Mouse (Mus musculus) ES-E14 (cell line): ENCODE results near the gene Fasl. TPM values are rescaled to one million over a fixed set of nuclear protein-coding genes. Genes with fewer than 3 reads are reported as not detected.

Experiments
- DNase-seq: peaks from one replicate; pipeline ENCODE4 v3.0.0-alpha.2; 2013; ENCODE audit warnings: low read depth, low spot score
- H3K27ac ChIP-seq: 2 replicates; pipeline ENCODE4 v1.5.1; 2012; ENCODE audit warnings: low read depth, mild to moderate bottlenecking, low read length, moderate library complexity, mixed read lengths; ENCODE audit not compliant: poor library complexity, insufficient read depth, severe bottlenecking
- H3K36me3 ChIP-seq: 2 replicates; pipeline ENCODE4 v1.6.1; 2012; ENCODE audit warnings: mild to moderate bottlenecking, low read length, moderate library complexity, mixed read lengths; ENCODE audit not compliant: control insufficient read depth, poor library complexity, insufficient read depth, severe bottlenecking
- H3K4me1 ChIP-seq, 2 experiments: fragments of 150-350 bp in 1 of 2; sonication (generic) in 1 of 2; 2 replicates each; pipeline ENCODE4 v1.6.1; 2012; ENCODE audit warnings: low read length in 2 of 2, mild to moderate bottlenecking in 1 of 2, mixed read lengths in 1 of 2; ENCODE audit not compliant: control insufficient read depth in 2 of 2, insufficient read depth in 2 of 2, poor library complexity in 1 of 2
- H3K4me3 ChIP-seq, 2 experiments: fragments of 150-350 bp in 1 of 2; sonication (generic) in 1 of 2; 2 replicates each; pipeline ENCODE4 v1.5.1; 2012; ENCODE audit warnings: low read length in 2 of 2, low read depth in 1 of 2, mild to moderate bottlenecking in 1 of 2, mixed read lengths in 1 of 2; ENCODE audit not compliant: insufficient read depth in 1 of 2, poor library complexity in 1 of 2, severe bottlenecking in 1 of 2
- H3K9ac ChIP-seq: 2 replicates; pipeline ENCODE4 v1.6.1; 2012; ENCODE audit warnings: low read depth, mild to moderate bottlenecking, low read length, mixed read lengths; ENCODE audit not compliant: poor library complexity, insufficient read depth, severe bottlenecking
- H3K9me3 ChIP-seq: fragments of 150-350 bp; sonication (generic); 2 replicates; pipeline ENCODE4 v1.6.1; 2012; ENCODE audit warnings: low read depth, mild to moderate bottlenecking, low read length; ENCODE audit not compliant: control insufficient read depth, insufficient read depth
- CHD2 ChIP-seq: IDR thresholded peaks from 2 replicates; pipeline ENCODE4 v1.6.1; 2014; ENCODE audit warnings: mild to moderate bottlenecking, low read depth, low read length, inconsistent platforms
- HCFC1 ChIP-seq: IDR thresholded peaks from 2 replicates; pipeline ENCODE4 v1.6.1; 2012; ENCODE audit warnings: low read length, inconsistent platforms, borderline replicate concordance; ENCODE audit not compliant: insufficient read depth
- MAFK ChIP-seq: IDR thresholded peaks from 2 replicates; pipeline ENCODE4 v1.6.1; 2014; ENCODE audit warnings: mild to moderate bottlenecking, low read depth, low read length, inconsistent platforms; ENCODE audit not compliant: insufficient read depth
- ZC3H11A ChIP-seq: IDR thresholded peaks from 2 replicates; pipeline ENCODE4 v1.6.1; 2012; ENCODE audit warnings: low read depth, mild to moderate bottlenecking, inconsistent platforms, low read length, borderline replicate concordance
- ZNF384 ChIP-seq: IDR thresholded peaks from 2 replicates; pipeline ENCODE4 v1.6.1; 2012; ENCODE audit warnings: low read depth, low read length, inconsistent platforms
- in situ Hi-C, 2 experiments: fragments of 600-800 bp; cut with MboI; formaldehyde crosslinking; loops; one replicate each; pipeline ENCODE4 v1.15.1; 2025; ENCODE audit warnings: low sequenced_read_pairs in 2 of 2, inconsistent platforms in 1 of 2; ENCODE audit not compliant: unreplicated experiment in 2 of 2
- total RNA-seq: library from RNA; depleted of rRNA; stranded (reverse); fragments of 300-350 nt; gene quantifications from 2 replicates; pipeline ENCODE4 v1.2.3, GENCODE M21; 2012; rRNA removed

The Fasl gene
- total RNA-seq = 0.22 and 0.26 TPM in 2 replicates

GRCm38 (mm10) chr1:161788339-161788738 lies at the start of gene Fasl:
Gene Fasl, minus strand, starts transcription at chr1:161788495.
- TF ChIP-seq MAFK (no peak), ZNF384 (no peak), ZC3H11A (no peak), CHD2 (no peak), HCFC1 (no peak)
- no peak within 1 kb of the TSS for H3K9ac ChIP-seq
- H3K9me3 ChIP-seq = no peaks in the 10 kb centered on the region
- no peaks in the 10 kb centered on the region for H3K36me3 ChIP-seq
- 0 out of 4 replicates have a peak, but pooled peaks cover 0 to 1% of the 10 kb centered on the region in 2 experiments for H3K4me1 ChIP-seq
- no peak within 1 kb of the TSS for H3K27ac ChIP-seq
- in situ Hi-C loops = no loop called here
- DNase-seq = no peak
- H3K4me3 ChIP-seq = no peak within 1 kb of the TSS

GRCm38 (mm10) chr1:161826677-161827076 lies 38.4 kb upstream of the Fasl start:
- no peaks in the 10 kb centered on the region for H3K4me1 ChIP-seq
- no peaks in the 10 kb centered on the region for H3K9me3 ChIP-seq
- in situ Hi-C loops = no loop called here
- TF ChIP-seq MAFK (no peak), HCFC1 (no peak)
- no peaks in the 10 kb centered on the region for H3K36me3 ChIP-seq
- H3K4me3 ChIP-seq = no peak overlapping the region
- DNase-seq = no peak
- H3K27ac ChIP-seq = no peak overlapping the region
- no peak overlapping the region for H3K9ac ChIP-seq

- Histone ChIP-seq H3K4me3 (no peak overlapping the region), H3K9me3 (no peaks in the 10 kb centered on the region), H3K9ac (no peak overlapping the region), H3K4me1 (no peaks in the 10 kb centered on the region), H3K27ac (no peak overlapping the region), H3K36me3 (no peaks in the 10 kb centered on the region)
- no peak for DNase-seq
- TF ChIP-seq HCFC1 (no peak), ZNF384 (no peak), CHD2 (no peak), MAFK (no peak), ZC3H11A (no peak)
- in situ Hi-C loops = no loop called here
Observed at GRCm38 (mm10) chr1:161809428-161809827, 21.1 kb upstream of the Fasl start.

GRCm38 (mm10) chr1:161808980-161809379 lies 20.7 kb upstream of the Fasl start:
- TF ChIP-seq MAFK = no peak
- no peak for TF ChIP-seq HCFC1
- TF ChIP-seq ZNF384 = no peak
- no peak for TF ChIP-seq CHD2
- no peak for TF ChIP-seq ZC3H11A
- H3K4me3 ChIP-seq = no peak overlapping the region
- H3K4me1 ChIP-seq = no peaks in the 10 kb centered on the region
- no peak for DNase-seq
- no peak overlapping the region for H3K27ac ChIP-seq
- no peaks in the 10 kb centered on the region for H3K36me3 ChIP-seq
- H3K9ac ChIP-seq = no peak overlapping the region
- in situ Hi-C loops = no loop called here
- H3K9me3 ChIP-seq = no peaks in the 10 kb centered on the region

GRCm38 (mm10) chr1:161804541-161804971 lies 16.3 kb upstream of the Fasl start:
- H3K9me3 ChIP-seq = no peaks in the 10 kb centered on the region
- in situ Hi-C loops = no loop called here
- no peak for DNase-seq

More at GRCm38 (mm10) chr1:161804541-161804971, 16.3 kb upstream of the Fasl start:
- TF ChIP-seq ZC3H11A (no peak), HCFC1 (no peak), CHD2 (no peak), ZNF384 (no peak), MAFK (no peak)
- H3K4me3 ChIP-seq = no peak overlapping the region
- no peak overlapping the region for H3K9ac ChIP-seq
- H3K27ac ChIP-seq = no peak overlapping the region
- no peaks in the 10 kb centered on the region for H3K4me1 ChIP-seq
- H3K36me3 ChIP-seq = no peaks in the 10 kb centered on the region
